Mouse (Mus musculus) kidney, embryonic 15.5 days (tissue): Measurements from ENCODE around the gene Sowahc. TPM values are rescaled to one million over a fixed set of nuclear protein-coding genes. Genes with fewer than 3 reads are reported as not detected.
A peak's percentile ranks its signal among the peaks of the same experiment; 100 is the strongest.

ENCODE experiments used
- ATAC-seq: fragments of 200-750 bp; cut with Nextera tagmentation; replicated peaks from 2 replicates; pipeline ENCODE4 v1.8.0; 2017; ENCODE audit warnings: moderate TSS enrichment; ENCODE audit not compliant: low FRiP score
- H3K27ac ChIP-seq: fragments of 300-500 bp; sonication (generic); 2 replicates; pipeline ENCODE4 v1.5.1; 2015; ENCODE audit warnings: mild to moderate bottlenecking, inconsistent platforms
- H3K27me3 ChIP-seq: fragments of 300-500 bp; sonication (generic); 2 replicates; pipeline ENCODE4 v1.6.1; 2015; ENCODE audit warnings: inconsistent platforms
- H3K36me3 ChIP-seq: fragments of 300-500 bp; sonication (generic); 2 replicates; pipeline ENCODE4 v1.6.1; 2015; ENCODE audit warnings: inconsistent platforms
- H3K4me1 ChIP-seq: fragments of 300-500 bp; sonication (generic); 2 replicates; pipeline ENCODE4 v1.6.1; 2015; ENCODE audit warnings: inconsistent platforms
- H3K4me2 ChIP-seq: fragments of 300-500 bp; sonication (generic); 2 replicates; pipeline ENCODE4 v1.6.1; 2015; ENCODE audit warnings: moderate library complexity, mild to moderate bottlenecking, inconsistent platforms
- H3K4me3 ChIP-seq: fragments of 300-500 bp; sonication (generic); replicated peaks from 2 replicates; pipeline ENCODE4 v1.5.1; 2015; ENCODE audit warnings: mild to moderate bottlenecking, inconsistent platforms
- H3K9ac ChIP-seq: fragments of 300-500 bp; sonication (generic); 2 replicates; pipeline ENCODE4 v1.6.1; 2015; ENCODE audit warnings: mild to moderate bottlenecking, inconsistent platforms
- H3K9me3 ChIP-seq: fragments of 300-500 bp; sonication (generic); replicated peaks from 2 replicates; pipeline ENCODE4 v1.6.1; 2016; ENCODE audit warnings: inconsistent platforms
- WGBS: fragments of 180-500 bp; shearing (Covaris S2); methylation state at CpG from one replicate; pipeline ENCODE4 v1.1.7; 2015; ENCODE audit warnings: mixed read lengths; 5-methylcytosine and 5-hydroxymethylcytosine counted together
- polyA plus RNA-seq: library from polyadenylated mRNA; unstranded; fragments of >200 nt; fragmentation: Nextera tagmentation; extraction: Ambion mirVana; gene quantifications from 2 replicates; pipeline ENCODE4 v1.2.1, GENCODE M21; 2015

Sowahc gene
- polyA plus RNA-seq, 1 experiment from 2014 or later, result 12.1 TPM

DNA sequence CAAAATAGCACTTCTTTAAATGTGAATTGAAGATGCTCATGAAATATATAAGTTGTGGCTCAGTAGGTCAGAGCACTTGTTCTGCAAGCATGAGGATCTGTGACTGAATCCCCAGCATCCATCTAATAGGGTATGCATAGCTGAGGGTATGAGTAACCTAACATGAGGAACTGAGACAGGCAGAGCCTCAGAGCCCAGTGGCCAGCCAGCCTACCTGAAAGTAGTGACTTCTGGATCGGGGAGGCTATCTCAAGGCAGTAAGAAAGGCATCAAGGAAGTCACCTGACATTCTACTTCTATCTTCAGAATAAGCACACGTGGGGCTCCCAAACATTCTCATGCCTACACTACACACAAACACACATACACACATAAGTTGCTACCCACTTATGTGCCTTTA lies 3.4 kb downstream of the Sowahc start:
- H3K4me1 ChIP-seq, result peaks cover 18% of the 10 kb centered on the region
- 93% methylated on average over 2 of the region's 2 CpGs for WGBS
- H3K9ac ChIP-seq, result no peak overlapping the region
- H3K9me3 ChIP-seq, result no peaks in the 10 kb centered on the region
- no peak overlapping the region for H3K4me2 ChIP-seq
- no peak overlapping the region for H3K4me3 ChIP-seq
- no peak for ATAC-seq
- H3K27ac ChIP-seq, result no peak overlapping the region
- H3K27me3 ChIP-seq, result no peaks in the 10 kb centered on the region
- no peaks in the 10 kb centered on the region for H3K36me3 ChIP-seq

DNA sequence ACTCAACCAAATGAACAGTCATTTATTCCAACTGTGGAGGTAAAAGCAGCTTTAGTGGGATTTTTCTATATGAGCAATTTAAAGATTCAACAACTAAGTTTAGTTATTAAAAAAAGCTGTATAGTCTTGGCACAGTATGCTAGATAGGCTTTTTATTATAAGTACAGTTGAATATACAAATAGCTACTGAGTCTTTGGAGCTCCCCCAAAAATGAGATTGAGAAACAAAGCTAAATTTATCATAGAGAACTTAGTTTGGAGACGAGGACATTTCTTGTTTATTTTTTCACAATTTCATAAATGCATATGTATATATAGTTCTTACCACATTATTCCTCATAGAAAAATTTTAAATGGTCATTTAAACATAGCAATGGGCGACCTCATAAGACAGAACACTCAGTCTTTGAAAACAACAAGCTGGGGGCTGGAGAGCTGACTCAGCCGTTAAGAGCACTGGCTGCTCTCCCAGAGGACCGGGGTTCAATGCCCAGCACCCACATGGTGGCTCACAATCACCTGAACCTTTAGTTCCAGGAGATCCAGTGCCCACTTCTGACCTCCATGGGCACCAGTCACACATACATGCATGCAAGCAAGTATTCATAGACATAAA lies 7.6 kb downstream of the Sowahc start:
- H3K27me3 ChIP-seq, result no peaks in the 10 kb centered on the region
- H3K27ac ChIP-seq, result no peak overlapping the region
- 0 out of 2 replicates have a peak, but pooled peaks cover 2% of the 10 kb centered on the region for H3K4me1 ChIP-seq
- H3K4me2 ChIP-seq, result no peak overlapping the region
- no peaks in the 10 kb centered on the region for H3K9me3 ChIP-seq
- no peaks in the 10 kb centered on the region for H3K36me3 ChIP-seq
- WGBS, result 75% methylated on average over 4 of the region's 4 CpGs
- no peak overlapping the region for H3K9ac ChIP-seq
- no peak overlapping the region for H3K4me3 ChIP-seq
- ATAC-seq, result no peak

DNA sequence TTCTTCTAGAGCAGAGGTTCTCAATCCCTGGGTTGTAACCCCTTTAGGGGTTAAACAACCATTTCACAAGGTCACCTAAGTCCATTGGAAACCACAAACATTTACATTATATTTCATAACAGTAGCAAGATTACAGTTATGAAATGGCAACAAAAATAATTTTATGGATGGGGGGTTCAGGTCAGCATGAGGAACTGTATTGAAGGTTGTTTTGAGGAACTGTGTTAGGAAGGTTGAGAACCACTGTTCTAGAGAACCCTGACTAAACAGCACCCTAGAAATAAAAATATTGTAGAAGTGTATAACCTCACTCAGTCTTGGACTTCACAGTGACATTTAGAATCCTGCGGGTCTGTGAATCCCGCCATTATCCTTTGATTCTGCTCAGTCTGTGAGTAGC lies 13.5 kb downstream of the Sowahc start:
- Histone ChIP-seq H3K4me3 (no peak overlapping the region), H3K4me2 (no peak overlapping the region), H3K27ac (no peak overlapping the region), H3K9ac (no peak overlapping the region), H3K9me3 (no peaks in the 10 kb centered on the region), H3K27me3 (no peaks in the 10 kb centered on the region), H3K36me3 (no peaks in the 10 kb centered on the region), H3K4me1 (0 out of 2 replicates have a peak, but pooled peaks cover 2% of the 10 kb centered on the region)
- no peak for ATAC-seq
- WGBS, result 95% methylated on average over 2 of the region's 2 CpGs

DNA sequence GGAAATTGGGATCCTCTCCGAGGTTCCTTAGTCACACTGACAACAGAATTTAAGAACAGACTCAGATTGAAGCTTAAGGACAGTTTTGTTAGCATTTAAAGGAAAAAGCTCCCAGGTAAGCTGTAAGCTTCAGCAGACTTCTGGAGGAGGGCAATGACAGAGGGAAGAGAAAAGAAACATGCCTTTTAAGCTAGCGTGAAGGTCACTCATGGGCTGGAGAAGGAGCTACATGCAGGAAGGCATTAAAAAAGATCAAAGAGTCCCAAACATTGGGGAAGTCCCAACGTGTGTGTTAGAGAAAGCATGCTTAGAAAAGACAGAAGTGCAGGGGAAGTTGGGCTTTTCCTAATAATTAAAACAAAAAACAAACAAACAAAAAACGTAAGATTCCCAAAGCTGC lies 14.1 kb downstream of the Sowahc start:
- no peak overlapping the region for H3K4me2 ChIP-seq
- H3K27me3 ChIP-seq, result no peaks in the 10 kb centered on the region
- WGBS, result 48% methylated on average over 4 of the region's 4 CpGs
- no peak overlapping the region for H3K9ac ChIP-seq
- H3K9me3 ChIP-seq, result no peaks in the 10 kb centered on the region
- no peak for ATAC-seq
- H3K36me3 ChIP-seq, result no peaks in the 10 kb centered on the region
- H3K27ac ChIP-seq, result no peak overlapping the region
- H3K4me3 ChIP-seq, result no peak overlapping the region
- H3K4me1 ChIP-seq, result 0 out of 2 replicates have a peak, but pooled peaks cover 2% of the 10 kb centered on the region

DNA sequence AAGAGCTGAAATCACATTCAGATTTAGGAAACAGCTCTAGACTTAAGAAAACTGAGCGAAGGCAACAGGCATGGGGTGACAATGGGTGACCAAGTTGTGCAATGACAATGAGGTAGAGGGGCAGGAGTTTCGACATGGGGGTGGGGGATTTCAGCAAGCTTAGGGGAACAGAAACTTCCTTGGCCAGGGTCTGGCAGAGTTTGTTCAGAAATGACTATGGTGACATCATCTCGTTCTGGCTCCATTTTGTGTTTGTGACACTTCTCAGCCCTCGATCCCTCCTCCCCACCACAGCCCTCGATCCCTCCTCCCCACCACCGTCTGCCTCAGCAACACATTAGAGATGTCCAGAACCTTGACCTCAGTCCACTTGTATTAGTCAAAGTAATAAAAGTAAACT lies 14.7 kb downstream of the Sowahc start:
- no peaks in the 10 kb centered on the region for H3K27me3 ChIP-seq
- 74% methylated on average over 6 of the region's 6 CpGs for WGBS
- H3K27ac ChIP-seq, result no peak overlapping the region
- no peaks in the 10 kb centered on the region for H3K36me3 ChIP-seq
- no peak overlapping the region for H3K4me2 ChIP-seq
- H3K9ac ChIP-seq, result no peak overlapping the region
- no peaks in the 10 kb centered on the region for H3K9me3 ChIP-seq
- H3K4me1 ChIP-seq, result 0 out of 2 replicates have a peak, but pooled peaks cover 2% of the 10 kb centered on the region
- no peak for ATAC-seq
- H3K4me3 ChIP-seq, result no peak overlapping the region

DNA sequence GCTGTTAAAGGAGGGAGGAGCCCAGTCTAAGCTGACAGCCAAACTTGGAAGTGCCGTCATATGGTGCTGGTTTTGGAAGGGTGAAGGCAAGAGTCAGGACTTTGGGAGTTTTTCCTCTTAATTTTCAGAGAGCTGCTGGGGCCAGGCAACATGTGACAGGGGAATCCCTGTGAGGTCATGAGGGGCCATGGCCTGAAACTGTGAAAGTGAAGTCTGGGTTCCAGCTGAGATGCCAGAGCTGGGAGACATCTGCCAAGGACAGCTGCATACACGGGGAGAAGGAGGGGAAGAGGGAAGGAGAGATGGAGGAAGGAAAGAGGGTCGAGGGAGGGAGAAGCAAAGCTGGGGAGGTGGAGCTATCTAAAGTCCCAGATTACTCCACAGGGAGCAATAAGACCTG lies 16.0 kb downstream of the Sowahc start:
- ATAC-seq, result no peak
- no peak overlapping the region for H3K4me3 ChIP-seq
- no peaks in the 10 kb centered on the region for H3K36me3 ChIP-seq
- no peak overlapping the region for H3K4me2 ChIP-seq
- no peaks in the 10 kb centered on the region for H3K27me3 ChIP-seq
- WGBS, result 33% methylated on average over 3 of the region's 3 CpGs
- no peak overlapping the region for H3K27ac ChIP-seq
- no peaks in the 10 kb centered on the region for H3K9me3 ChIP-seq
- H3K4me1 ChIP-seq, result 0 out of 2 replicates have a peak, but pooled peaks cover 2% of the 10 kb centered on the region
- no peak overlapping the region for H3K9ac ChIP-seq

DNA sequence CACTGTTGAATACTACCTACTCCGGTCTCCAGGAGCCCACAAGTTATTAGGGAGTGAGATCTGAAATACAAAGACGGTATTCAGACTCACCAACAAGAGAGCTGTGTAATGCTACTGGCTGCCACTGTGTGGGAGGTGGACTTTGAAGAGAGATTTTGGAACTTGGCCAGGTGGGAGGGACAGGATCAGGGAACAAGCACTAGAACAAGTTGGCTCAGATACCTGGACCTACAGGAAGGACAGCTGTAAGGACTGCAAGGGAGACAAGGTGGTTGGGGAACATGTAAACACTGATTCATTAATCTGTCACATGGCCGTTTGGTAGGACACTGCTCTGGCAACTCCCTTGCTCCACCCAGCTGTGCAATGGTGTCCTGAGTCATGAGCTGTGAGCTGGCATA lies 19.4 kb downstream of the Sowahc start:
- no peak overlapping the region for H3K4me3 ChIP-seq
- H3K27me3 ChIP-seq, result no peaks in the 10 kb centered on the region
- ATAC-seq, result peak; percentile 52; the same call in 1 of the 2 replicates
- H3K36me3 ChIP-seq, result no peaks in the 10 kb centered on the region
- H3K4me1 ChIP-seq, result no peaks in the 10 kb centered on the region
- no peak overlapping the region for H3K27ac ChIP-seq
- WGBS, result 38% methylated on average over 3 of the region's 3 CpGs
- no peak overlapping the region for H3K4me2 ChIP-seq
- no peak overlapping the region for H3K9ac ChIP-seq
- no peaks in the 10 kb centered on the region for H3K9me3 ChIP-seq

DNA sequence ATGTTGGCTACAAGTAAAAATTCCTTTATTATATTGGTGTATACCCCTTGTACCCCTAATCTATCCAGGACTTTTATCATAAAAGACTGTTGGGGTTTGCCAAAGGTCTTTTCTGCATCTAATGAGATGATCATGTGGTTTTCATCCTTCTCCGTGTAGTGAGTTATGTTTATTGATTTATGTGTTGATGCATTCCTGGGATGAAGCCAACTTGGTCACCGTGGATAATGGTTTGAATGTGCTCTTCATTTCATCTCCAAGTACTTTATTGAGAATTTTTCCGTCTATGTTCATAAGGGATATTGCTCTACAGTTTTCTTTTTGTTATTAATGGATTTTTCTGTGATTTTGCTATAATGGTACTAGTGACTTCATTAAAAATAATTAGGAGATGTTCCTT lies 27.8 kb downstream of the Sowahc start:
- H3K4me3 ChIP-seq, result no peak overlapping the region
- no peak overlapping the region for H3K27ac ChIP-seq
- no peaks in the 10 kb centered on the region for H3K9me3 ChIP-seq
- H3K9ac ChIP-seq, result no peak overlapping the region
- WGBS, result 65% methylated on average over 3 of the region's 3 CpGs
- no peaks in the 10 kb centered on the region for H3K27me3 ChIP-seq
- H3K4me2 ChIP-seq, result no peak overlapping the region
- no peak for ATAC-seq
- H3K36me3 ChIP-seq, result no peaks in the 10 kb centered on the region
- peaks cover 6% of the 10 kb centered on the region; the same call in 1 of the 2 replicates for H3K4me1 ChIP-seq

DNA sequence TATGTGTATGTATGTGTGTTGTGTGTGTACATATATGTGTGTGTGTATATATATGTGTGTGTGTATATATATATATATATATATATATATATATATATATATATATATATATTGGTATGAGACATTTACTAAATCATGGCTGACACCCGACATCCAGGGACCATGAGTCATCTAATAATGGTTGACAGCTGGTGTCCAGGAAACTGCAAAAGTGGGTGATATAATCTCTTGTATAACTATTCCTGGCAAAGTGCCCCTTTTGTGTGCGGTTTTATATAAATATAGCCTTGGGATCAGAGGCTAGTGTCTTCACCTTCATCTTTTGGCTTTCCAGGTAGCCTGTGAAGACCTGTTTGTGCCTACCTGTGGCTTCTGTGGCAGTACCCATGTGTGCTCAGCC lies 28.9 kb downstream of the Sowahc start:
- Histone ChIP-seq H3K27ac (no peak overlapping the region), H3K36me3 (no peaks in the 10 kb centered on the region), H3K27me3 (no peaks in the 10 kb centered on the region), H3K4me1 (peaks cover 10% of the 10 kb centered on the region; the same call in 1 of the 2 replicates), H3K4me3 (no peak overlapping the region), H3K4me2 (no peak overlapping the region), H3K9ac (no peak overlapping the region), H3K9me3 (no peaks in the 10 kb centered on the region)
- ATAC-seq, result no peak
- 72% methylated on average over 2 of the region's 2 CpGs for WGBS

DNA sequence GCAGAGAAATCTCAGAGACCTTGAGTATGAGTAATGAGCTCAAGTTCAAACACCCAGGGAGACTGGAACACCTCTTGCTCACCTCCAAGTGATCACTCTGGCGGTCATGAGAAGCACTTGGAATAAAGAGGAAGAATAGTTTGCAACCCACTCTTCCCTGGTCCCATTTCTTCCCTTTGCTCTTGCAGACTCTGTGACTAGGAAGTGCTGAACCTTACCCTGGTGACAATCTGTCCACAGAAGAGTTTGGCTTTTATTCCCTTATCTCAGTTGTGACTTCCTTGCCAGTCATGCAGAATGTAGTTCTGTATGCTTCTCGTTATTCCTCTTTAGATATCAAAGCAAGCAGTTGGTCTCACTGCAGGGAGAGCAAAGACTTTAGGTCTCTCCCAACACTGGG lies 30.2 kb downstream of the Sowahc start:
- Histone ChIP-seq H3K4me3 (no peak overlapping the region), H3K9ac (no peak overlapping the region), H3K27me3 (no peaks in the 10 kb centered on the region), H3K9me3 (no peaks in the 10 kb centered on the region), H3K36me3 (no peaks in the 10 kb centered on the region), H3K27ac (no peak overlapping the region), H3K4me2 (no peak overlapping the region), H3K4me1 (peaks cover 10% of the 10 kb centered on the region; the same call in 1 of the 2 replicates)
- no peak for ATAC-seq
- 67% methylated on average over 2 of the region's 2 CpGs for WGBS

DNA sequence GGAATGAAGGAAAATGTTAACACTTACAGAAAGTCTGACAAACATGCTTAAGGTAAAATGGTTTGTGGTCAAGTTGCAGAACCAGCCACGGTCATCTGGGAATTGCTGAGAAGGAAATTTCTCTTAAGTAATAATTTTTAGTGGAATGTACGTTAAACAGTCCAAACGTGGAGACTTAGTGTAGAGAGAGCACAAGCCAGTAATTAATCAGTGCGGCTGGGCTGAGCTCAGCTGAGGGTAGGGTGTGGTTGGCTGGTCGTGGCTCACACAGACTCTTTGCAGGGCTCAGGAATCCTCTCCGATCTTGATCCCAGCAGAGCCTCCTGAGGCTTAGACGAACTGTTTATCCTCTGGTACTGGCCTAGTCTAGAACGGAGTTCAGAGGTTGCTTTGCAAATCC lies 30.6 kb downstream of the Sowahc start:
- Histone ChIP-seq H3K9ac (no peak overlapping the region), H3K9me3 (no peaks in the 10 kb centered on the region), H3K4me3 (no peak overlapping the region), H3K4me2 (no peak overlapping the region), H3K27me3 (no peaks in the 10 kb centered on the region), H3K4me1 (peaks cover 10% of the 10 kb centered on the region; the same call in 1 of the 2 replicates), H3K27ac (no peak overlapping the region), H3K36me3 (no peaks in the 10 kb centered on the region)
- 41% methylated on average over 8 of the region's 8 CpGs for WGBS
- 0 out of 2 replicates have a peak, but pooled peaks have one; percentile 49 for ATAC-seq

DNA sequence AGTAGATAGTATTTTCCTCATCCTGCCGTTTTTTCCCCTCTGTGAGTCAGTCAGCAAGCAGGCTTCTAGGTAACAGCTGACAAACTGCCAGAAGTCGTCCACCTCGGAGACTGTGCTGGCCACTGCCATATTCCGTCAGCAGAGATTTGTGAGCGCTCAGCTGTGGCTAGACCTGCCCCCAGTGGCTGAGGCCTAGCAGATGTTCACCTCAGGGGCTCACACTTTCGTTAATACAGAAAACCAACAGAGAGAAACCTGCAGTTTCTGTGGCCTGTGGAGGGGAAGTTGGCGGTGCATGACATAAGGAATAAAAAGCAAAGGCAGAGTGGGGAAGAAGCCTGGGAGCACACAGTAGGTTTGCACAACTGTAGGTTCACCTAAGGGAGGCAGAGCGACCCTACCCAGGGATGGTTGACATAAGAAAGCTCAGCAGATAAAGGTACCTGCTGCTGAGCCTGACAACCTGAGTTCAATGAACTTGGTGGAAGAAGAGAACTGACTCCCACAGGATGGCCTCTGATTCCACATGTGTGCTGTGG lies 31.9 kb downstream of the Sowahc start:
- Histone ChIP-seq H3K9me3 (no peaks in the 10 kb centered on the region), H3K27ac (no peak overlapping the region), H3K4me3 (no peak overlapping the region), H3K9ac (no peak overlapping the region), H3K36me3 (no peaks in the 10 kb centered on the region), H3K4me2 (no peak overlapping the region), H3K4me1 (peaks cover 10% of the 10 kb centered on the region; the same call in 1 of the 2 replicates), H3K27me3 (no peaks in the 10 kb centered on the region)
- WGBS, result 42% methylated on average over 8 of the region's 8 CpGs
- ATAC-seq, result peak; percentile 36; the same call in 1 of the 2 replicates
